Mouse (Mus musculus) midbrain, postnatal 0 days (tissue): ENCODE measurements at regions not wholly inside any gene's neighbourhood (a gene's known extent, or its start where the extent isn't known, plus 50 kb on each side); places are given as distances from the start of the nearest gene placed in this dataset.

Source experiments
- ATAC-seq: fragments of 200-750 bp; cut with Nextera tagmentation; 2 replicates; pipeline ENCODE4 v1.8.0; 2017; ENCODE audit warnings: moderate number of reproducible peaks, mild to moderate bottlenecking, moderate TSS enrichment, moderate library complexity; ENCODE audit not compliant: low FRiP score
- DNase-seq: peaks from one replicate; pipeline ENCODE4 v3.0.0-alpha.2; 2015; ENCODE audit warnings: low spot score
- H3K27ac ChIP-seq: fragments of 300-500 bp; sonication (generic); 2 replicates; pipeline ENCODE4 v1.5.1; 2014; ENCODE audit warnings: low read depth, mild to moderate bottlenecking, low read length, mixed read lengths
- H3K27me3 ChIP-seq: fragments of 300-500 bp; sonication (generic); 2 replicates; pipeline ENCODE4 v1.6.1; 2014; ENCODE audit warnings: low read length, control low read depth, mixed read lengths; ENCODE audit not compliant: insufficient read depth
- H3K36me3 ChIP-seq: fragments of 300-500 bp; sonication (generic); 2 replicates; pipeline ENCODE4 v1.6.1; 2014; ENCODE audit warnings: low read length, control low read depth, mixed read lengths; ENCODE audit not compliant: insufficient read depth
- H3K4me1 ChIP-seq: fragments of 300-500 bp; sonication (generic); 2 replicates; pipeline ENCODE4 v1.6.1; 2014; ENCODE audit warnings: mild to moderate bottlenecking, control low read depth, antibody characterized with exemption, low read length, mixed read lengths; ENCODE audit not compliant: insufficient read depth
- H3K4me2 ChIP-seq: fragments of 300-500 bp; sonication (generic); 2 replicates; pipeline ENCODE4 v1.6.1; 2014; ENCODE audit warnings: low read depth, mild to moderate bottlenecking, low read length, mixed read lengths; ENCODE audit not compliant: poor library complexity, severe bottlenecking
- H3K4me3 ChIP-seq: fragments of 300-500 bp; sonication (generic); 2 replicates; pipeline ENCODE4 v1.5.1; 2014; ENCODE audit warnings: low read depth, mild to moderate bottlenecking, low read length, moderate library complexity
- H3K9ac ChIP-seq: fragments of 300-500 bp; sonication (generic); replicated peaks from 2 replicates; pipeline ENCODE4 v1.6.1; 2014; ENCODE audit warnings: mild to moderate bottlenecking, low read length, moderate library complexity, mixed read lengths; ENCODE audit not compliant: poor library complexity, severe bottlenecking
- H3K9me3 ChIP-seq: fragments of 300-500 bp; sonication (generic); 2 replicates; pipeline ENCODE4 v1.6.1; 2016; ENCODE audit warnings: low read length, control low read depth
- CTCF ChIP-seq: IDR thresholded peaks from 2 replicates; pipeline ENCODE4 v1.5.1; 2016; ENCODE audit warnings: antibody characterized with exemption, mild to moderate bottlenecking
- WGBS: fragments of 180-500 bp; shearing (Covaris S2); extraction: QIAGEN DNeasy Blood & Tissue Kit; methylation state at CpG from one replicate; pipeline ENCODE4 v1.1.7; 2014; 5-methylcytosine and 5-hydroxymethylcytosine counted together

GRCm38 (mm10) chr13:99057696-99058095, 73.3 kb upstream of the 1700024P04Rik start:
- TF ChIP-seq CTCF = no peak
- no peaks in the 10 kb centered on the region for H3K36me3 ChIP-seq
- no peak overlapping the region for H3K4me3 ChIP-seq
- H3K27ac ChIP-seq = no peak overlapping the region
- no peak overlapping the region for H3K9ac ChIP-seq
- H3K9me3 ChIP-seq = no peaks in the 10 kb centered on the region
- ATAC-seq (no peak), DNase-seq (no peak)
- no peaks in the 10 kb centered on the region for H3K4me1 ChIP-seq
- no peaks in the 10 kb centered on the region for H3K27me3 ChIP-seq
- 92% methylated on average over 6 of the region's 6 CpGs for WGBS
- H3K4me2 ChIP-seq = no peak overlapping the region

DNA sequence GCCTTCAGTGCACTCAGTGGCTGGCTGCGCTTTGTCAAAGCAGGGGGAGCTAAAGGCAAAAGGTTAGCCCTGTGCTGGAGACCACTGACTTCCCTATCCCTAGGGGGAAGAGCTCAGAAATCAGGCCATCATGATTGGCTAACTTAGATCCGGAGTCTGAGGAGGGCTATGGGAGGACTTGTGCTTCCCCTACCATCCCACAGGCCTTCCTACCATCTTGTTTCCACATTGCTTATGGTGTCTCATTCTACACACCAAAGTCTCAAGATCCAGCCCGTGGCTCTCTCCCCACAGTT, 72.9 kb upstream of the 1700024P04Rik start:
- Histone ChIP-seq H3K27ac (no peak overlapping the region), H3K4me1 (no peaks in the 10 kb centered on the region), H3K36me3 (no peaks in the 10 kb centered on the region), H3K27me3 (no peaks in the 10 kb centered on the region), H3K4me2 (no peak overlapping the region), H3K9me3 (no peaks in the 10 kb centered on the region), H3K4me3 (no peak overlapping the region), H3K9ac (no peak overlapping the region)
- TF ChIP-seq CTCF = no peak
- ATAC-seq (no peak), DNase-seq (no peak)
- 64% methylated on average over 3 of the region's 3 CpGs for WGBS

DNA sequence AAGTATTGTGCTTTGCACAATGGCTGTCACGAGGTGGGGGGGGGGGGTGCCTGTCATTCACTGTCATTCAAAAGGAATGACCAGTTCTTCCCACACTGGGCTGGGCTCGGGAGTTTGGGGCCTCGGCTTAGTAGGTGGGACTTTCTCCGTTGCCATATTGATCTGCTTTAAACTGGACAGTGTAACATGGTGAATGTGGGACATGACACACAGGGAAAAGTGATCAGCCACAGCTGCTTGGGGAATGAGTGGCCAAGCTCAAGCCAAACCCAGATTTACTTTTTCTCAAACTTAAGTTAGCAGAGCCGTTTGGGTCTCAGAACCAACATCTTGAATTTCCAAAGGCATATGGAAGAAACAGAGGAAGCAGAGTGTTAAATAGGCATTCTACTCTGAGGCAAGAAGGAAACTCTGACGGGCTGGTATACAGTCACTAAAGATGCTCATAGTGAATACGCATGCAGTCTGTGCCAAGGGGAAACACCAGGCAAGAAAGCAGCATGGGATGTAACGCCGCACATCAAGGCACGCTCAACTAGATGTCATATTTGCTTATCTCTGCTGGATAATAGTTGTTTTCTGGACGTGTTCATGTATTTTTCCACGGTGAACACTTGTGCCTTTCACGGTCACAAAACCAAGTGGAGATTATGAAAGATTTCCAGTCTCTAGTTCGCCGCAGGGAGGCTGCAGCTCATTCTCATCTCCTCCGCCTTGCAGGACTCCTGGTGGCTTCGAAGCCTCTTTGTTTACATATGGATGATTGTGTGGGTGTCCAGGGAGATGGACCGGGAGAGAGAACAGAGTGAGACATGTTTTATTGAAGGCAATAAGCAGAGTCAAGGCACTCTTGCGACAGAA, 72.3 kb upstream of the 1700024P04Rik start:
- 44% methylated on average over 19 of the region's 19 CpGs for WGBS
- peak; percentile 12 for DNase-seq
- no peak for TF ChIP-seq CTCF
- no peaks in the 10 kb centered on the region for H3K27me3 ChIP-seq
- H3K4me3 ChIP-seq = no peak overlapping the region
- no peaks in the 10 kb centered on the region for H3K4me1 ChIP-seq
- H3K4me2 ChIP-seq = no peak overlapping the region
- no peak overlapping the region for H3K27ac ChIP-seq
- H3K9me3 ChIP-seq = no peaks in the 10 kb centered on the region
- H3K36me3 ChIP-seq = no peaks in the 10 kb centered on the region
- ATAC-seq = no peak
- no peak overlapping the region for H3K9ac ChIP-seq

DNA sequence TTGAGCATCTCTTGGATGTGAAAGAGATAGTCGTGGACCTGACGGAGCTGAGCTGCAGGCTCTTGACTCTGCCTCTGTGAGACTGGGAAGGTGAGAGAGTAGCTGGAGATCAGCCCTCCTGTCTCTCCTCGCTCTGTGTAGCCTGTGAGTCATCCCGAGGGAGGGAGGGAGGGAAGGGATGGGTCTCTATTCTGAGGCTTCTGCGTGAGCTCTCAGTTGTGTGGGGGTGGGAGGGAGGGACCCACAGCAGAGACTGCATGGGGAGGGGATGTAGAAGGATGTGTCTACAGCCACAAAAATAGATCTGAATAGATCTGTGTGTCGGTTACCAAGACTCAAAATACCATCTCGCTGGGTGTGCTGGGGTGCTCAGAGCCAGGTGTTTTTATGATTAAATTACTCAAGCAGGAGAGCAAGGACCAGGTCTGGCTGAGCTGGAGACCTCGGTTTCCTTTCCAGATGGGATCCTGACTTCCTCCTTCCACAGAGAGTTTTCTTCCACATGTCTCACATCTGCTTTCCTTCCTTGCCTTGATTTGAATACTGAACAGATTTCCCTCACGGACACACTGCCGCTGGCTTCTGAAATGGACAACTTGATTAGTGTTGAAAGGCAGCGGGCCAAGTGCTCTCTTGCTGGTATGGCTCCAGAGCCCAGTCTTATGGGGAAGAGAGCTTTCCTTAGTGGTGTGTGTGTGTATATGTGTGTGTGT, 71.4 kb upstream of the 1700024P04Rik start:
- H3K27me3 ChIP-seq = no peaks in the 10 kb centered on the region
- H3K36me3 ChIP-seq = no peaks in the 10 kb centered on the region
- no peak overlapping the region for H3K4me3 ChIP-seq
- H3K4me2 ChIP-seq = no peak overlapping the region
- H3K4me1 ChIP-seq = no peaks in the 10 kb centered on the region
- H3K27ac ChIP-seq = no peak overlapping the region
- no peak overlapping the region for H3K9ac ChIP-seq
- 42% methylated on average over 10 of the region's 11 CpGs for WGBS
- DNase-seq = no peak
- no peaks in the 10 kb centered on the region for H3K9me3 ChIP-seq
- ATAC-seq = no peak
- TF ChIP-seq CTCF = no peak

DNA sequence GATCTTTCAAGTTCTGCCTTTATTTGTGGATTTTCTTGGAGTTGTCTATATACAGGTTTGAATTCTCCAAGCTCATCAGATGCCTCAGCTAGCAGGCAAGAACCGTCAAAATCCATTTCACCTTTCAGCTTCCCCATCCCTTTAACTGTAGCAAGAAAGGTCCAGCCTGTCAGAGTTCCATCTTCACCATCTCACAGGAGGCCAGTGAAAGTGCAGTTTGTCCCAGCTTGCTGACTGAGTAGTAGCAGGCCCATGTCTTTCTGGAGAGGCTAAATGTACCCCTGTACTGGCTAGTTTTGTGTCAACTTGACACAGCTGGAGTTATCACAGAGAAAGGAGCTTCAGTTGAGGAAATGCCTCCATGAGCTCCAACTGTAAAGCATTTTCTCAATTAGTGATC, 67.7 kb upstream of the 1700024P04Rik start:
- TF ChIP-seq CTCF = no peak
- DNase-seq = no peak
- Histone ChIP-seq H3K27ac (no peak overlapping the region), H3K27me3 (no peaks in the 10 kb centered on the region), H3K9me3 (no peaks in the 10 kb centered on the region), H3K36me3 (no peaks in the 10 kb centered on the region), H3K4me1 (no peaks in the 10 kb centered on the region), H3K4me2 (no peak overlapping the region), H3K4me3 (no peak overlapping the region), H3K9ac (no peak overlapping the region)
- 91% methylated on average over 1 of the region's 1 CpGs for WGBS
- ATAC-seq = no peak

GRCm38 (mm10) chr13:99049699-99050098, 65.3 kb upstream of the 1700024P04Rik start:
- Histone ChIP-seq H3K4me2 (no peak overlapping the region), H3K4me3 (no peak overlapping the region), H3K4me1 (no peaks in the 10 kb centered on the region), H3K36me3 (no peaks in the 10 kb centered on the region), H3K27ac (no peak overlapping the region), H3K9me3 (no peaks in the 10 kb centered on the region), H3K27me3 (no peaks in the 10 kb centered on the region), H3K9ac (no peak overlapping the region)
- ATAC-seq = no peak
- TF ChIP-seq CTCF = no peak
- 63% methylated on average over 4 of the region's 4 CpGs for WGBS
- DNase-seq = no peak
